Mouse (Mus musculus) left cerebral cortex, adult 18-20 months (tissue): ENCODE measurements around the gene Cfap77. TPM values are rescaled to one million over a fixed set of nuclear protein-coding genes. Genes with fewer than 3 reads are reported as not detected.
A peak's percentile ranks its signal among the peaks of the same experiment; 100 is the strongest.
"Not testable (repeated sequence)": the region's sequence is repeated elsewhere in the genome, so short reads cannot be mapped to it uniquely, and the experiment has no call there.

ENCODE experiments used
- DNase-seq, 2 experiments: peaks; one replicate each; pipeline ENCODE4 v3.0.0; 2021 to 2022; ENCODE audit warnings: low spot score in 2 of 2, mixed read lengths in 1 of 2
- long read RNA-seq, 2 experiments: library from polyadenylated mRNA; stranded (forward); transcript quantifications; one replicate each; pipeline ENCODE4 v2.0.0; 2021
- total RNA-seq, 2 experiments: library from RNA; stranded (reverse); gene quantifications; 2 replicates each; pipeline ENCODE4 v1.2.3; 2021

Gene Cfap77
- total RNA-seq: not detected
- long read RNA-seq, experiment 1: 0 reads
- long read RNA-seq, experiment 2: 0 reads

GRCm38 (mm10) chr2:29054991-29055390, at the start of gene Cfap77:
Gene Cfap77 (minus strand): TSS chr2:29055066.
- DNase-seq: peak; percentile 26 to 32

GRCm38 (mm10) chr2:29102416-29103377, 47.8 kb upstream of the Cfap77 start:
- DNase-seq: not testable (repeated sequence)

- DNase-seq: no peak
Observed at GRCm38 (mm10) chr2:29100822-29101534, 46.1 kb upstream of the Cfap77 start.

- no peak for DNase-seq
Observed at GRCm38 (mm10) chr2:29099646-29100045, 44.8 kb upstream of the Cfap77 start.

GRCm38 (mm10) chr2:29098786-29099185, 43.9 kb upstream of the Cfap77 start:
- no peak for DNase-seq

- not testable (repeated sequence) for DNase-seq
Observed at GRCm38 (mm10) chr2:29097955-29098354, 43.1 kb upstream of the Cfap77 start.

- no peak for DNase-seq
Observed at GRCm38 (mm10) chr2:29097465-29097864, 42.6 kb upstream of the Cfap77 start.

GRCm38 (mm10) chr2:29096751-29097150, 41.9 kb upstream of the Cfap77 start:
- no peak for DNase-seq

- no peak for DNase-seq
Observed at GRCm38 (mm10) chr2:29095674-29096073, 40.8 kb upstream of the Cfap77 start.

GRCm38 (mm10) chr2:29089276-29089675, 34.4 kb upstream of the Cfap77 start:
- not testable (repeated sequence) for DNase-seq

GRCm38 (mm10) chr2:29086026-29086425, 31.2 kb upstream of the Cfap77 start:
- no peak for DNase-seq

GRCm38 (mm10) chr2:29081965-29082364, 27.1 kb upstream of the Cfap77 start:
- DNase-seq: no peak

GRCm38 (mm10) chr2:29076226-29076625, 21.4 kb upstream of the Cfap77 start:
- DNase-seq: no peak

- no peak for DNase-seq
Observed at GRCm38 (mm10) chr2:29075331-29076070, 20.6 kb upstream of the Cfap77 start.

GRCm38 (mm10) chr2:29074676-29075075, 19.8 kb upstream of the Cfap77 start:
- DNase-seq: no peak

GRCm38 (mm10) chr2:29066410-29066809, 11.5 kb upstream of the Cfap77 start:
- DNase-seq: no peak

- no peak for DNase-seq
Observed at GRCm38 (mm10) chr2:29065796-29066195, 10.9 kb upstream of the Cfap77 start.

- peak; percentile 89 for DNase-seq
Observed at GRCm38 (mm10) chr2:29060135-29060597, 5.3 kb upstream of the Cfap77 start, which contains the start of gene Ttf1. Gene Ttf1 (plus strand): TSS chr2:29060262.

- no peak for DNase-seq
Observed at GRCm38 (mm10) chr2:29054545-29054935, 326 bp downstream of the Cfap77 start.

- peak; percentile 54 to 55 for DNase-seq
Observed at GRCm38 (mm10) chr2:29053802-29054544, 893 bp downstream of the Cfap77 start.
